Mouse (Mus musculus): ENCODE results near the gene Gtf3a. TPM values are rescaled to one million over a fixed set of nuclear protein-coding genes. Genes with fewer than 3 reads are reported as not detected.
A peak's percentile ranks its signal among the peaks of the same experiment; 100 is the strongest.

Gene Gtf3a
- 102 and 109 TPM in 2 replicates for polyA plus RNA-seq (2015; fragmentation: Nextera tagmentation; extraction: Ambion mirVana)

- peaks cover 10% of the 10 kb centered on the region for H3K4me1 ChIP-seq (ENCODE audit: control insufficient read depth, insufficient read depth, low read length)
- under 1% methylated on average over 55 of the region's 62 CpGs for WGBS
Measured at GRCm38 (mm10) chr5:146948508-146949088, at the start of gene Gtf3a. Gene Gtf3a (plus strand): TSS chr5:146948657.

GRCm38 (mm10) chr5:146900331-146900730, 48.1 kb upstream of the Gtf3a start:
- no peaks in the 10 kb centered on the region for H3K27me3 ChIP-seq (ENCODE audit: control insufficient read depth, insufficient read depth, low read length)
- no peak overlapping the region for H3K27ac ChIP-seq (ENCODE audit: low read length)
- no peak overlapping the region for H3K4me3 ChIP-seq (replicated peaks; ENCODE audit: low read length)
- WGBS: 43% methylated on average over 7 of the region's 7 CpGs
- no peaks in the 10 kb centered on the region for H3K9me3 ChIP-seq (replicated peaks; ENCODE audit: control insufficient read depth, low read length)
- no peaks in the 10 kb centered on the region for H3K4me1 ChIP-seq (ENCODE audit: control insufficient read depth, insufficient read depth, low read length)
- H3K9ac ChIP-seq (ENCODE audit: low read length): no peak overlapping the region
- H3K4me2 ChIP-seq (ENCODE audit: low read depth, low read length): no peak overlapping the region
- no peaks in the 10 kb centered on the region for H3K36me3 ChIP-seq (ENCODE audit: control insufficient read depth, insufficient read depth, low read length)
- ATAC-seq (ENCODE audit: insufficient read depth, low FRiP score): no peak

More at GRCm38 (mm10) chr5:146948508-146949088, at the start of gene Gtf3a:
- Histone ChIP-seq H3K9me3 (replicated peaks; ENCODE audit: control insufficient read depth, low read length) (0 out of 2 replicates have a peak, but pooled peaks cover 3% of the 10 kb centered on the region), H3K27me3 (ENCODE audit: control insufficient read depth, insufficient read depth, low read length) (no peaks in the 10 kb centered on the region), H3K36me3 (ENCODE audit: control insufficient read depth, insufficient read depth, low read length) (peaks cover 12% of the 10 kb centered on the region; the same call in 1 of the 2 replicates), H3K4me3 (replicated peaks; ENCODE audit: low read length) (peak within 1 kb of the TSS; percentile 72), H3K27ac (ENCODE audit: low read length) (peak within 1 kb of the TSS; percentile 92), H3K9ac (ENCODE audit: low read length) (peak within 1 kb of the TSS; percentile 86), H3K4me2 (ENCODE audit: low read depth, low read length) (peak within 1 kb of the TSS; percentile 68)
- peak; percentile 94 for ATAC-seq (ENCODE audit: insufficient read depth, low FRiP score)

- Histone ChIP-seq H3K4me3 (replicated peaks; ENCODE audit: low read length) (no peak overlapping the region), H3K9ac (ENCODE audit: low read length) (no peak overlapping the region), H3K36me3 (ENCODE audit: control insufficient read depth, insufficient read depth, low read length) (no peaks in the 10 kb centered on the region), H3K27ac (ENCODE audit: low read length) (no peak overlapping the region), H3K4me1 (ENCODE audit: control insufficient read depth, insufficient read depth, low read length) (no peaks in the 10 kb centered on the region), H3K9me3 (replicated peaks; ENCODE audit: control insufficient read depth, low read length) (no peaks in the 10 kb centered on the region), H3K27me3 (ENCODE audit: control insufficient read depth, insufficient read depth, low read length) (no peaks in the 10 kb centered on the region), H3K4me2 (ENCODE audit: low read depth, low read length) (no peak overlapping the region)
- WGBS: 92% methylated on average over 2 of the region's 2 CpGs
- no peak for ATAC-seq (ENCODE audit: insufficient read depth, low FRiP score)
Measured at GRCm38 (mm10) chr5:146901501-146901900, 47.0 kb upstream of the Gtf3a start.

- Histone ChIP-seq H3K9me3 (replicated peaks; ENCODE audit: control insufficient read depth, low read length) (no peaks in the 10 kb centered on the region), H3K36me3 (ENCODE audit: control insufficient read depth, insufficient read depth, low read length) (no peaks in the 10 kb centered on the region), H3K4me3 (replicated peaks; ENCODE audit: low read length) (no peak overlapping the region), H3K27me3 (ENCODE audit: control insufficient read depth, insufficient read depth, low read length) (no peaks in the 10 kb centered on the region), H3K9ac (ENCODE audit: low read length) (no peak overlapping the region), H3K27ac (ENCODE audit: low read length) (no peak overlapping the region), H3K4me1 (ENCODE audit: control insufficient read depth, insufficient read depth, low read length) (no peaks in the 10 kb centered on the region), H3K4me2 (ENCODE audit: low read depth, low read length) (no peak overlapping the region)
- WGBS: 31% methylated on average over 8 of the region's 8 CpGs
- ATAC-seq (ENCODE audit: insufficient read depth, low FRiP score): 0 out of 2 replicates have a peak, but pooled peaks have one; percentile 41
Measured at GRCm38 (mm10) chr5:146904404-146904803, 44.1 kb upstream of the Gtf3a start.

- WGBS: 21% methylated on average over 14 of the region's 14 CpGs
- Histone ChIP-seq H3K36me3 (ENCODE audit: control insufficient read depth, insufficient read depth, low read length) (no peaks in the 10 kb centered on the region), H3K4me1 (ENCODE audit: control insufficient read depth, insufficient read depth, low read length) (no peaks in the 10 kb centered on the region), H3K27ac (ENCODE audit: low read length) (no peak overlapping the region), H3K4me2 (ENCODE audit: low read depth, low read length) (no peak overlapping the region), H3K9ac (ENCODE audit: low read length) (no peak overlapping the region), H3K4me3 (replicated peaks; ENCODE audit: low read length) (no peak overlapping the region), H3K27me3 (ENCODE audit: control insufficient read depth, insufficient read depth, low read length) (no peaks in the 10 kb centered on the region), H3K9me3 (replicated peaks; ENCODE audit: control insufficient read depth, low read length) (no peaks in the 10 kb centered on the region)
- no peak; the same call in 1 of the 2 replicates for ATAC-seq (ENCODE audit: insufficient read depth, low FRiP score)
Measured at GRCm38 (mm10) chr5:146905486-146906172, 42.8 kb upstream of the Gtf3a start.

- H3K9ac ChIP-seq (ENCODE audit: low read length): no peak overlapping the region
- 20% methylated on average over 5 of the region's 5 CpGs for WGBS
- H3K4me3 ChIP-seq (replicated peaks; ENCODE audit: low read length): no peak overlapping the region
- H3K9me3 ChIP-seq (replicated peaks; ENCODE audit: control insufficient read depth, low read length): no peaks in the 10 kb centered on the region
- no peak for ATAC-seq (ENCODE audit: insufficient read depth, low FRiP score)
- H3K36me3 ChIP-seq (ENCODE audit: control insufficient read depth, insufficient read depth, low read length): no peaks in the 10 kb centered on the region
- H3K4me1 ChIP-seq (ENCODE audit: control insufficient read depth, insufficient read depth, low read length): peaks cover 5% of the 10 kb centered on the region; the same call in 1 of the 2 replicates
- H3K27me3 ChIP-seq (ENCODE audit: control insufficient read depth, insufficient read depth, low read length): no peaks in the 10 kb centered on the region
- H3K4me2 ChIP-seq (ENCODE audit: low read depth, low read length): no peak overlapping the region
- no peak overlapping the region for H3K27ac ChIP-seq (ENCODE audit: low read length)
Measured at GRCm38 (mm10) chr5:146907533-146907932, 40.9 kb upstream of the Gtf3a start.

GRCm38 (mm10) chr5:146908629-146909028, 39.8 kb upstream of the Gtf3a start:
- no peak for ATAC-seq (ENCODE audit: insufficient read depth, low FRiP score)
- Histone ChIP-seq H3K9ac (ENCODE audit: low read length) (no peak overlapping the region), H3K9me3 (replicated peaks; ENCODE audit: control insufficient read depth, low read length) (no peaks in the 10 kb centered on the region), H3K4me2 (ENCODE audit: low read depth, low read length) (no peak overlapping the region), H3K4me3 (replicated peaks; ENCODE audit: low read length) (no peak overlapping the region), H3K27me3 (ENCODE audit: control insufficient read depth, insufficient read depth, low read length) (no peaks in the 10 kb centered on the region), H3K27ac (ENCODE audit: low read length) (no peak overlapping the region), H3K36me3 (ENCODE audit: control insufficient read depth, insufficient read depth, low read length) (no peaks in the 10 kb centered on the region), H3K4me1 (ENCODE audit: control insufficient read depth, insufficient read depth, low read length) (peaks cover 5% of the 10 kb centered on the region; the same call in 1 of the 2 replicates)
- 40% methylated on average over 11 of the region's 11 CpGs for WGBS

GRCm38 (mm10) chr5:146912206-146912605, 36.3 kb upstream of the Gtf3a start:
- Histone ChIP-seq H3K4me2 (ENCODE audit: low read depth, low read length) (no peak overlapping the region), H3K9me3 (replicated peaks; ENCODE audit: control insufficient read depth, low read length) (no peaks in the 10 kb centered on the region), H3K27me3 (ENCODE audit: control insufficient read depth, insufficient read depth, low read length) (no peaks in the 10 kb centered on the region), H3K36me3 (ENCODE audit: control insufficient read depth, insufficient read depth, low read length) (no peaks in the 10 kb centered on the region), H3K27ac (ENCODE audit: low read length) (no peak overlapping the region), H3K9ac (ENCODE audit: low read length) (no peak overlapping the region), H3K4me3 (replicated peaks; ENCODE audit: low read length) (no peak overlapping the region), H3K4me1 (ENCODE audit: control insufficient read depth, insufficient read depth, low read length) (peaks cover 5% of the 10 kb centered on the region; the same call in 1 of the 2 replicates)
- WGBS: 7% methylated on average over 9 of the region's 9 CpGs
- peak; percentile 87 for ATAC-seq (ENCODE audit: insufficient read depth, low FRiP score)

GRCm38 (mm10) chr5:146913355-146913754, 35.1 kb upstream of the Gtf3a start:
- ATAC-seq (ENCODE audit: insufficient read depth, low FRiP score): no peak
- Histone ChIP-seq H3K27me3 (ENCODE audit: control insufficient read depth, insufficient read depth, low read length) (no peaks in the 10 kb centered on the region), H3K9me3 (replicated peaks; ENCODE audit: control insufficient read depth, low read length) (no peaks in the 10 kb centered on the region), H3K4me1 (ENCODE audit: control insufficient read depth, insufficient read depth, low read length) (peaks cover 5% of the 10 kb centered on the region; the same call in 1 of the 2 replicates), H3K27ac (ENCODE audit: low read length) (no peak overlapping the region), H3K4me3 (replicated peaks; ENCODE audit: low read length) (no peak overlapping the region), H3K4me2 (ENCODE audit: low read depth, low read length) (no peak overlapping the region), H3K9ac (ENCODE audit: low read length) (no peak overlapping the region), H3K36me3 (ENCODE audit: control insufficient read depth, insufficient read depth, low read length) (no peaks in the 10 kb centered on the region)
- WGBS: 76% methylated on average over 7 of the region's 7 CpGs

Measured in stomach, embryonic 16.5 days (tissue).